Mouse (Mus musculus): ENCODE results near the gene Ebf1.

DNA sequence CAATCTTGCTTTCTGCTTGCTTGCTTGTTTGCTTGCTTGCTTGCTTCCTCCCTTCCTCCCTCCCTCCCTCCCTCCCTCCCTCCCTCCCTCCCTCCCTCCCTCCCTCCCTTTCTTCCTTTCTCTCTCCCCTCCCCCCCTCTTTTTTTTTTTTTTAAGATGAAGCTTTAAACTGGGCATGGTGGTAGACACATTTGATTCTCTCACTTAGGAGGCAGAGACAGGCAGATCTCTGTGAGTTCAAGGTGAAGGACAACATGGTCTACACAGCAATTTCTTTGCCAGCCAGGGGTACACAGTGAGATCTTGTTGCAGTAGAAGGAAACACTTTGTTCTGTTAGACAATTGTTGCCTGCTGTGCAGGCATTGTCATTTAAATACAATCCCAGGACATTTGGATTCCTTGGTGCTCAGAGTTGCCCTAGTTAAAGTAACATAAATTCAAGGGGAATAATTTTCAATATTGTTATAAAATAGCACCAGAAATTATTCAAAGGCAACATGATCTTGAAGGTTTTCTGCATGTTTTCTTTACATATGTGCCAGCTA is 92.0 kb downstream of the Ebf1 start:
- TF ChIP-seq GATA1 (IDR thresholded peaks at IDR 0.05; ENCODE audit: low read length) = no peak
- TF ChIP-seq TAL1 (IDR thresholded peaks at IDR 0.05; ENCODE audit: low read length) = no peak

Data from erythroblast, embryonic 14.5 days (primary cell).